Mouse (Mus musculus) hindbrain, embryonic 16.5 days (tissue): Measurements from ENCODE around the gene Unk. TPM values are rescaled to one million over a fixed set of nuclear protein-coding genes. Genes with fewer than 3 reads are reported as not detected.

Experiments used
- ATAC-seq: fragments of 200-750 bp; cut with Nextera tagmentation; 2 replicates; pipeline ENCODE4 v1.8.0; 2017; ENCODE audit warnings: moderate TSS enrichment, moderate library complexity
- H3K27ac ChIP-seq: fragments of 300-500 bp; sonication (generic); 2 replicates; pipeline ENCODE4 v1.5.1; 2014; ENCODE audit warnings: low read depth, mild to moderate bottlenecking, control low read depth, low read length, moderate library complexity
- H3K27me3 ChIP-seq: fragments of 300-500 bp; sonication (generic); replicated peaks from 2 replicates; pipeline ENCODE4 v1.6.1; 2014; ENCODE audit warnings: low read length; ENCODE audit not compliant: control insufficient read depth, insufficient read depth
- H3K36me3 ChIP-seq: fragments of 300-500 bp; sonication (generic); 2 replicates; pipeline ENCODE4 v1.6.1; 2014; ENCODE audit warnings: mild to moderate bottlenecking, low read length, moderate library complexity, mixed read lengths; ENCODE audit not compliant: control insufficient read depth, insufficient read depth
- H3K4me1 ChIP-seq: fragments of 300-500 bp; sonication (generic); 2 replicates; pipeline ENCODE4 v1.6.1; 2014; ENCODE audit warnings: low read depth, low read length; ENCODE audit not compliant: control insufficient read depth, insufficient read depth
- H3K4me2 ChIP-seq: fragments of 300-500 bp; sonication (generic); 2 replicates; pipeline ENCODE4 v1.6.1; 2014; ENCODE audit warnings: mild to moderate bottlenecking, low read length, control low read depth, moderate library complexity
- H3K4me3 ChIP-seq: fragments of 300-500 bp; sonication (generic); 2 replicates; pipeline ENCODE4 v1.5.1; 2014; ENCODE audit warnings: mild to moderate bottlenecking, low read length, control low read depth, moderate library complexity
- H3K9ac ChIP-seq: fragments of 300-500 bp; sonication (generic); 2 replicates; pipeline ENCODE4 v1.6.1; 2014; ENCODE audit warnings: low read depth, mild to moderate bottlenecking, control low read depth, low read length, moderate library complexity
- H3K9me3 ChIP-seq: fragments of 300-500 bp; sonication (generic); 2 replicates; pipeline ENCODE4 v1.6.1; 2014; ENCODE audit warnings: mild to moderate bottlenecking, low read length, moderate library complexity; ENCODE audit not compliant: control insufficient read depth
- WGBS: fragments of 180-500 bp; shearing (Covaris S2); extraction: QIAGEN DNeasy Blood & Tissue Kit; methylation state at CpG from one replicate; pipeline ENCODE4 v1.1.7; 2014; 5-methylcytosine and 5-hydroxymethylcytosine counted together
- polyA plus RNA-seq: library from polyadenylated mRNA; unstranded; fragments of >200 nt; fragmentation: Nextera tagmentation; extraction: Ambion mirVana; gene quantifications from 2 replicates; pipeline ENCODE4 v1.2.1, GENCODE M21; 2015

Unk gene
- polyA plus RNA-seq, 1 experiment from 2014 or later: 30.1 TPM

DNA sequence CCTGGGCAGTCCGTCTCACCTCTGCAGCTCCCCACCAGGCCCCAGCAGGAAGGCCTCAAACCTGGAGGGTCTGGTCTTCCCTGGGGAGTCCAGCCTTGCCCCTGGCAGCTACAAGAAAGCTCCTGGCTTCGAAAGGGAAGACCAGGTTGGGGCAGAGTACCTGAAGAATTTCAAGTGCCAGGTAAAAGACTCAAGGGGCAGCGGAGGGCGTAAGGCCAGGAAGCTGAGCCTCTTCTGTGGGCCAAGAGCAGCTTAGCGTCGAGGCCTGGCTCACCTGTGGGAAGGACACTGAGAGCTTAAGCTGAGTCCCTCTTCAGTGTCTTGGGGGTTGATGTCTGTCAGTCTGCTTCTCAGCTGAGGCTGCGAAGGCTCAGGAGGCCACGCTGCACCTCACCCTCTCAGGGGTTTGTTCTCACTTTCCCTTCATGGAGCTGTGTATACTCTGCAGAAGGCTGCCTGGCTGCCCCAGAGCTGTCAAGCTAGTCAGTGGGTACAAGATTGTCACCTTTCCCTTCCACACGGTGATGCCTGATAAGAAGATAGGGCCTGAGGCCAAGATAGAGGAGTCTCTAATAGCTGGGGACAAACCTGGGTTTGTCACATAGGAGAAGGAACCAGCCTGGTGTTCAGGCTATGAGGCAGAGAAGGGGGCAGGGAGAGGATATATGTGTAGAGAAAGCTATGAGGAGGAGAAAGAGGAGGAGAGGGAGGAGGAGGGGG, 23.5 kb downstream of the Unk start:
- no peaks in the 10 kb centered on the region for H3K4me1 ChIP-seq
- H3K4me2 ChIP-seq: no peak overlapping the region
- peaks cover 57% of the 10 kb centered on the region for H3K36me3 ChIP-seq
- H3K9me3 ChIP-seq: no peaks in the 10 kb centered on the region
- 95% methylated on average over 9 of the region's 9 CpGs for WGBS
- H3K9ac ChIP-seq: no peak overlapping the region
- no peak overlapping the region for H3K4me3 ChIP-seq
- ATAC-seq: no peak
- H3K27ac ChIP-seq: no peak overlapping the region
- no peaks in the 10 kb centered on the region for H3K27me3 ChIP-seq

- H3K36me3 ChIP-seq: peaks cover 55% of the 10 kb centered on the region
- no peak overlapping the region for H3K4me3 ChIP-seq
- no peaks in the 10 kb centered on the region for H3K27me3 ChIP-seq
- no peaks in the 10 kb centered on the region for H3K9me3 ChIP-seq
- H3K27ac ChIP-seq: no peak overlapping the region
- no peaks in the 10 kb centered on the region for H3K4me1 ChIP-seq
- no peak overlapping the region for H3K4me2 ChIP-seq
- H3K9ac ChIP-seq: no peak overlapping the region
- WGBS: 94% methylated on average over 7 of the region's 11 CpGs
- no peak for ATAC-seq
These were observed 25.8 kb downstream of the Unk start for GRCm38 (mm10) chr11:116055873-116056272.

DNA sequence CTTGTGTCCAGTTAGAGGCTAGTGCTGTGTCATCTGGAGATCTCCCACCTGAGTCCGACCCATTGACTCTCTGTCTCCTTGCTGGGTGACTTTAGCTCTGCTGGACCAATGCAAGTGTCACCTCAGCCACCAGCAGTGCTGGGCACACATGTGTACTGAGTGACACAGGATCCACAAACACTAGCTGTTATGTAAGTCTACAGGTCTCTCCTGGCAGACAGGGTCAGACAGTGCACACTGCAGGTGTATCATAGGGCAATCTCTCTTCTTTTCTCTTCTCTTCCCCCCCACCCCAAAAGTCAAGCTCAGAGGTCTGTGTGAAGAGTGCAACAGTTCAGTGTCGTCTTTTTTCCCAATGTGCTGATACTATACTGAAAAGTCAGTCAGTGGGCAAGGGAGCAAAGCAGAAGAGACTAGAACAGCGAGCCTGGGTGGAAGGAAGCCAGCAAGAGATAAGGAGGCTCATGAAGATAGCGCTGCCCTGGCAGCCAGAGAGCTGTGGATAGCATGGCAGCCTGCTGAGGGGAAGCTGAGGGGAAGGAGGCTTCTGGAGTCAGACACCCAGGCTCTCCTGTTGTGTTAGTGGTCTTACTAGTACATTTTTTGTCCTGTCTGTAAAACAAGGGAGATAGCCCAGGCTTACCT, 27.2 kb downstream of the Unk start:
- H3K9ac ChIP-seq: no peak overlapping the region
- H3K4me2 ChIP-seq: no peak overlapping the region
- peaks cover 56% of the 10 kb centered on the region for H3K36me3 ChIP-seq
- no peak for ATAC-seq
- H3K27ac ChIP-seq: no peak overlapping the region
- no peaks in the 10 kb centered on the region for H3K9me3 ChIP-seq
- no peak overlapping the region for H3K4me3 ChIP-seq
- H3K27me3 ChIP-seq: no peaks in the 10 kb centered on the region
- 89% methylated on average over 4 of the region's 4 CpGs for WGBS
- H3K4me1 ChIP-seq: no peaks in the 10 kb centered on the region

- Histone ChIP-seq H3K9me3 (no peaks in the 10 kb centered on the region), H3K4me3 (no peak overlapping the region), H3K36me3 (peaks cover 49% of the 10 kb centered on the region), H3K27me3 (no peaks in the 10 kb centered on the region), H3K4me1 (no peaks in the 10 kb centered on the region), H3K4me2 (no peak overlapping the region), H3K27ac (no peak overlapping the region), H3K9ac (no peak overlapping the region)
- ATAC-seq: no peak
- WGBS: 82% methylated on average over 12 of the region's 12 CpGs
These were observed 28.0 kb downstream of the Unk start for GRCm38 (mm10) chr11:116058022-116058614.

DNA sequence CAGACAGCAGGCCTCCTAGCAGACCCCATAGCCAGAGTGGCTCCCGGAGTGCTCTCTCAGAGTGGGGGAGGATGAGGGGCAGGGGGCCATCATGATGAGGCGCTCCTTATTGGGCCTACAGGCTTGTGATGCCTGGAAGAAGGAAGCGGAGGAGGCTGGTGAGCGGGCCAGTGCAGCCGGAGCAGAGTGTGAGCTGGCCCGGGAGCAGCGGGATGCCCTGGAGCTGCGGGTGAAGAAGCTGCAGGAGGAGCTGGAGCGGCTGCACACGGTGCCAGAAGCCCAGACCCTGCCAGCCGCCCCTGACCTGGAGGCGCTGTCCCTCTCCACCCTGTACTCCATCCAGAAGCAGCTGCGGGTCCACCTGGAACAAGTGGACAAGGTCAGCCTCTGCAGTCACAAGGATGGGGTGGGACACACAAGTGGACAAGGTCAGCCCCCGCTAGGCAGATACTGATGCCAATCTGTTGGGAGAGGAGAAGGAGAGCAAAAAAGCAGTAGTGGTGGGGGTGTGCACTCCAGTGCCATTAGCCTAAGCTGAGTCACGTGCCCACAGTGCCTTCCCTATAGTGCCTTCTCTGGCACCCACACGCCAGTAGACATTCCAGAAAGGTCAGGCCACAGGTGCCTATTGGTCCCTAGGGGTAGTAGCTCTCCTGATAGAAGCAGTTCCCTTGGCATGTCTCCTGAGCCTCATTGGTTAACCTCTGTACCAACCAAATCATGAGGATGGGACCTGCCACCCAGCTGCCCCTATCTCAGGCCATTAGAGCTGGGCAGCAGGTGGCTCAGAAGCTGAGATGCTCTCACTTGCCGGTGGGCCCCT, 29.0 kb downstream of the Unk start:
- Histone ChIP-seq H3K4me1 (no peaks in the 10 kb centered on the region), H3K4me3 (no peak overlapping the region), H3K36me3 (peaks cover 46% of the 10 kb centered on the region), H3K27ac (no peak overlapping the region), H3K27me3 (no peaks in the 10 kb centered on the region), H3K9ac (no peak overlapping the region; the same call in 1 of the 2 replicates), H3K4me2 (no peak overlapping the region), H3K9me3 (no peaks in the 10 kb centered on the region)
- WGBS: 94% methylated on average over 17 of the region's 17 CpGs
- no peak for ATAC-seq

- WGBS: 93% methylated on average over 11 of the region's 11 CpGs
- peaks cover 43% of the 10 kb centered on the region for H3K36me3 ChIP-seq
These were observed 29.5 kb downstream of the Unk start for GRCm38 (mm10) chr11:116059691-116060025.

DNA sequence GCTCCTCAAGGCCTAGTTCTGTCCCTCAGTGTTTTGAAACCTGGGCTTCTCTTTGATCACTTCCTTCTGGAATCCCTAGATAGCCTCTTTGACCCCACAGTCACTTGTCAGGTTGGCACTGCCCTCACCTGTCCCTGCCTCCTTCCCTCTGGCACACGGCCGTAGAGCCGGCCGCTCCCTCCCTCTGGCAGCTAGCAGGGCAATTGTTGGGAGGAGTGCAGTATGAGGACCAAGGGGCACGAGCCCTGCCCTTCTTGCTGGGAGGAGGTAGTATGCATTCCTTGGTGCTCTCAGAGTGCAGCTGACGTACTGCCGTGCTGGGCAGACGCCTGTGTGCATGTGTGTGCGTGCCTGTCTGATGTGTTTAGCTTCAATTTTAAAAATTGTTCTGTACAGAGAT, 30.5 kb downstream of the Unk start:
- ATAC-seq: no peak
- Histone ChIP-seq H3K27ac (no peak overlapping the region), H3K4me1 (no peaks in the 10 kb centered on the region), H3K27me3 (no peaks in the 10 kb centered on the region), H3K9ac (no peak overlapping the region), H3K36me3 (peaks cover 33% of the 10 kb centered on the region), H3K4me3 (no peak overlapping the region), H3K9me3 (no peaks in the 10 kb centered on the region), H3K4me2 (no peak overlapping the region)
- 82% methylated on average over 9 of the region's 9 CpGs for WGBS

More at GRCm38 (mm10) chr11:116059691-116060025, 29.5 kb downstream of the Unk start:
- Histone ChIP-seq H3K9me3 (no peaks in the 10 kb centered on the region), H3K4me1 (no peaks in the 10 kb centered on the region), H3K27ac (no peak overlapping the region), H3K4me2 (no peak overlapping the region), H3K27me3 (no peaks in the 10 kb centered on the region), H3K9ac (no peak overlapping the region), H3K4me3 (no peak overlapping the region)
- ATAC-seq: no peak

DNA sequence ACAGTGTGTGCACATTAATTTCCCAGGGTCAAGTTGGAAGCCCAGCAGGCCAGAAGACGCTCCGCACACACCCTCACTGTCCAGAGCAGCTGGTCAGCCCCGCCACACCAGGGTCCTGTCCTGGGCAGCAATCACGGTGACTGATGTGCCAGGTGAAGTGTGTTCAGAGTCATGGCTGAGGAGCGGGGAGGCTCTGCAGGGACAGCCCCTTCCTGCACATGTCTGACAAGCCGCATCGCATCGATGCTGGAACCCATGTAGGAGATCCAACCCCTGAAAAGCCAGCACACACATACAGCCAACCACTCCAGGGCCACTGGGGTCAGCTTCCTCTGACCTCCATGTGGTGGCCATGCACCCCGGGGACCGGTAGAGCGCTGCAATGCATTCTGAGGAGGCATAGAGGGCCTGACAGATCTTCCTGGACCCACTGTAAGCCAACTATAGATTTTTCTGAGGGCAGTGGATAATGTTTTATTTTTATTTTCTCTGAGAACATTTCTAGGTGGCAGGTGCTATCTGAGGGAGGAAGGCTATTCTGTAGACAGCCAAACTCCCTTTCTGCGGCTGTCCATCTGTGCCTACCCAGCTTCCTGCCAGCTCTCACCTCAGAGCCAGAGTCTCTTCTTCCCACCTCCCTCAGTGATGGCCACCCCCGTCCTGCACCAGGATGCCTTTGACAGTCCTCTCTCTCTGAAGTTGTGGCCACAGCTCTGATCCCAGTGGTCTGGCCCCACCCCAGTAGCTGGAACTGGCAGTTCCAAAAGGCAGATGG, 31.7 kb downstream of the Unk start:
- H3K9me3 ChIP-seq: no peaks in the 10 kb centered on the region
- no peaks in the 10 kb centered on the region for H3K4me1 ChIP-seq
- peaks cover 27% of the 10 kb centered on the region for H3K36me3 ChIP-seq
- 81% methylated on average over 13 of the region's 13 CpGs for WGBS
- ATAC-seq: no peak
- no peak overlapping the region for H3K4me2 ChIP-seq
- H3K4me3 ChIP-seq: no peak overlapping the region
- no peak overlapping the region for H3K9ac ChIP-seq
- no peaks in the 10 kb centered on the region for H3K27me3 ChIP-seq
- H3K27ac ChIP-seq: no peak overlapping the region
